In the genomic region with DNA sequence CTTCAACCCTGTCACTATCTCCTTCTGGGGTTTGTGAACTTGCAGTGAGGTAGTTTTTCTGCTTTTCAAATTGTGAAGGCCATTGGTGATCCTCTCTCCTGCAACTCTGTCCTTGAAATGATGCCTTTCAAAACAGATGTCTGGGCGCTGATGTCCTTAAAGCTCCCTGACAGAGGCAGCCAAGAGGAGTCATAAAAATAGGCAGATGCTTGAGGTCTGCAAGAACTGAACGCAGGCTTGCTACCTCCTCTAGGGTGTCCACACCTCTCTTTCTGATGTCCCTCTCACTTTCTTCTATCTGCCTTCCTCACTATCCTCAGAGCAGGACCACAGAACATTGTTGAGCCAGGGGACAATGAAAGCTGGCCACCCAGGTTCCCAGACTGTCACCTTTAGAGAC, we compare ENCODE assay signal across 16 mouse cellular contexts. TPM values are rescaled to one million over a fixed set of nuclear protein-coding genes. Genes with fewer than 3 reads are reported as not detected.
"Had no signal": no experiment of that assay in that cellular context is flagged by ENCODE, and none has a peak within 500 bp of the region (broad histone marks: within the 10 kb centered on the region; RNA-seq: fewer than 3 reads in every experiment).

No protein-coding gene starts in this region.

- H3K4me3 ChIP-seq: limb, embryonic 12.5 days; liver, embryonic 13.5 days; lung, embryonic 15.5 days; megakaryocyte, embryonic 14.5 days; midbrain, embryonic 15.5 days; neural tube, embryonic 12.5 days had no signal

- H3K27ac ChIP-seq: limb, embryonic 12.5 days; liver, embryonic 13.5 days; lung, embryonic 15.5 days; macrophage; midbrain, embryonic 15.5 days; neural tube, embryonic 12.5 days had no signal

- H3K4me1 ChIP-seq: limb, embryonic 12.5 days; liver, embryonic 13.5 days; lung, embryonic 15.5 days; midbrain, embryonic 15.5 days; neural tube, embryonic 12.5 days had no signal

- DNase-seq: kidney, adult 9 months; kidney, postnatal 36 days; layer of hippocampus, adult 9-11 months; layer of hippocampus, postnatal 36 days; liver; liver, embryonic 13.5 days; liver, postnatal 0 days; lung, postnatal 14 days; thymus, adult 18-20 months had no signal

- H3K27me3 ChIP-seq: limb, embryonic 12.5 days; liver, embryonic 13.5 days; lung, embryonic 15.5 days; megakaryocyte, embryonic 14.5 days; midbrain, embryonic 15.5 days; neural tube, embryonic 12.5 days had no signal

- H3K36me3 ChIP-seq: limb, embryonic 12.5 days; liver, embryonic 13.5 days; lung, embryonic 15.5 days; midbrain, embryonic 15.5 days; neural tube, embryonic 12.5 days had no signal

- H3K9me3 ChIP-seq: limb, embryonic 12.5 days; liver, embryonic 13.5 days; lung, embryonic 15.5 days; megakaryocyte, embryonic 14.5 days; midbrain, embryonic 15.5 days; neural tube, embryonic 12.5 days had no signal

- H3K9ac ChIP-seq: limb, embryonic 12.5 days; liver, embryonic 13.5 days; liver, postnatal 0 days; lung, embryonic 15.5 days; midbrain, embryonic 15.5 days; neural tube, embryonic 12.5 days had no signal

- H3K4me2 ChIP-seq: limb, embryonic 12.5 days; liver, embryonic 13.5 days; lung, embryonic 15.5 days; midbrain, embryonic 11.5 days; midbrain, embryonic 15.5 days; neural tube, embryonic 12.5 days had no signal

- ATAC-seq: liver, postnatal 0 days; midbrain, embryonic 15.5 days had no signal

RNA-seq across cellular contexts. Expression of a gene that starts 41.7 kb away (rescaled TPM):
- polyA plus RNA-seq: macrophage had no signal
